Mouse (Mus musculus) small intestine, adult 2 months (tissue): ENCODE results near the gene Whrn.

Experiments
- CTCF ChIP-seq: fragments of 200-500 bp; IDR thresholded peaks from 2 replicates; pipeline ENCODE4 v1.5.1; 2012; ENCODE audit warnings: low read depth, mild to moderate bottlenecking, control low read depth, inconsistent platforms, low read length, moderate library complexity, mixed read lengths; ENCODE audit not compliant: insufficient replicate concordance, insufficient read length; ENCODE audit errors: extremely low read depth
- POLR2A ChIP-seq: fragments of 200-500 bp; IDR thresholded peaks from 2 replicates; pipeline ENCODE4 v1.6.1; 2012; ENCODE audit warnings: low read depth, mild to moderate bottlenecking, control low read depth, inconsistent platforms, low read length, moderate library complexity

- TF ChIP-seq CTCF: no peak
- TF ChIP-seq POLR2A: no peak
Measured at GRCm38 (mm10) chr4:63414951-63415350, 80.8 kb downstream of the Whrn start.
